16 mouse cellular contexts compared by ENCODE assay signal in the genomic region with DNA sequence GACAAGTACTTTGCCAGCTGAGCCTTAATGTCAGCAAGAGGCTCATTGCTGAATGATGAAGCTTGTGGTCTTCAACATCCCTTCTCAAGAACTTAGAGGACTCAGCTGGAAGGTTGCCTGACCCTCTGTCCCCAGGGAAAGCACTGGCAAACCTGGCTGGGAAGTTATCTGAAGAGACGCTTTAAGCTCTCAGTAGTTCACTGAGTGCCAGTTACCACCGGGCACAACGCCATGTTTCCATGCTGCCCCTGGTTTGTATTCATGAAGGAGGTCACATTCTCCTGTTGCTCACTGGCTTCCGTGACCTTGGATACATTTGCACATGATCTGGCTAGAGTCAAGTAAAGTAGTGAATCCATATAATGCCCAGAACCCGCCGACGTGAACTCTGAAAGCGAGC. TPM values are rescaled to one million over a fixed set of nuclear protein-coding genes. Genes with fewer than 3 reads are reported as not detected.
A peak's percentile ranks its signal among the peaks of the same experiment; 100 is the strongest.
DNase-seq lines count a peak whose midpoint lies in the region; TF ChIP-seq lines count a peak whose summit lies in the region.
"Had no signal": no experiment of that assay in that cellular context is flagged by ENCODE, and none has a peak within 500 bp of the region (broad histone marks: within the 10 kb centered on the region; RNA-seq: fewer than 3 reads in every experiment).

No protein-coding gene starts in this region.

- H3K36me3 ChIP-seq in heart, adult 2 months (ENCODE audit: control insufficient read depth, insufficient read depth, low read length): no peaks in the 10 kb centered on the region
- no peaks in the 10 kb centered on the region for H3K36me3 ChIP-seq in heart, embryonic 10.5 days
- H3K36me3 ChIP-seq: intestine, embryonic 15.5 days; limb, embryonic 13.5 days; midbrain, embryonic 10.5 days had no signal

- no peak overlapping the region for H3K9ac ChIP-seq in heart, adult 2 months (ENCODE audit: low read depth, low read length)
- H3K9ac ChIP-seq: intestine, embryonic 15.5 days; limb, embryonic 13.5 days had no signal

- TF ChIP-seq CTCF in heart, adult 2 months (IDR thresholded peaks at IDR 0.05): no peak

- intact Hi-C loops in heart, adult 2 months (cut with DNase I): loop anchor here (2.0 to 5.0 kb wide), 2 partner anchors 17 to 46 kb away; no protein-coding TSS in a partner anchor
- intact Hi-C loops in heart, postnatal 10 days (cut with DNase I): loop anchor here (5.0 kb wide), 2 partner anchors 46 to 516 kb away; no protein-coding TSS in a partner anchor

- H3K79me2 ChIP-seq in heart, adult 2 months (replicated peaks; ENCODE audit: control insufficient read depth, insufficient read depth, low read length): no peaks in the 10 kb centered on the region

- H3K9me3 ChIP-seq in heart, embryonic 10.5 days: no peaks in the 10 kb centered on the region
- H3K9me3 ChIP-seq: intestine, embryonic 15.5 days; limb, embryonic 13.5 days; midbrain, embryonic 10.5 days had no signal

- peak overlapping the region; percentile 21 for H3K27ac ChIP-seq in heart, adult 2 months
- no peak overlapping the region for H3K27ac ChIP-seq in heart, embryonic 10.5 days
- H3K27ac ChIP-seq: intestine, embryonic 15.5 days; limb, embryonic 13.5 days; midbrain, embryonic 10.5 days had no signal

- TF ChIP-seq POLR2A in heart, adult 2 months (IDR thresholded peaks at IDR 0.05; ENCODE audit: insufficient read depth, low read depth, low read length): no peak

- 54% methylated on average over 8 of the region's 8 CpGs for WGBS in heart, adult 2 months
- 87% methylated on average over 8 of the region's 8 CpGs for WGBS in heart, embryonic 10.5 days

- peak; percentile 73 to 87 for DNase-seq in heart, adult 2 months
- DNase-seq in heart, embryonic 10.5 days (ENCODE audit: low spot score): no peak
- DNase-seq in 3T3-L1 (ENCODE audit: low read depth, low spot score): peak; percentile 58
- peak; percentile 44 to 60 for DNase-seq in gastrocnemius, adult 8-10 months (ENCODE audit: low spot score in 2 of 2)
- peak; percentile 89 to 92 for DNase-seq in heart, postnatal 10 days
- no peak for DNase-seq in lung, postnatal 36 days
- no peak for DNase-seq in thymus, postnatal 4 days
- no peak for DNase-seq in spleen, postnatal 10 days (ENCODE audit: low spot score in 2 of 2)
- DNase-seq: cerebellum, adult 18-20 months; embryo, embryonic 11 days; right cerebral cortex, adult 18-20 months; thymus, postnatal 36 days had no signal

- peaks cover 6% of the 10 kb centered on the region for H3K4me1 ChIP-seq in heart, adult 2 months (ENCODE audit: control insufficient read depth, insufficient read depth, low read length)
- H3K4me1 ChIP-seq in heart, embryonic 10.5 days: no peaks in the 10 kb centered on the region
- H3K4me1 ChIP-seq: intestine, embryonic 15.5 days had no signal

- peak overlapping the region; percentile 22; the same call in 1 of the 2 replicates for H3K4me3 ChIP-seq in heart, adult 2 months
- H3K4me3 ChIP-seq in heart, embryonic 10.5 days: no peak overlapping the region
- H3K4me3 ChIP-seq: intestine, embryonic 15.5 days; limb, embryonic 13.5 days; midbrain, embryonic 10.5 days had no signal

- TF ChIP-seq EP300 in heart, adult 2 months (IDR thresholded peaks at IDR 0.05; ENCODE audit: insufficient read depth, low read depth, low read length): peak; percentile 59; the same call in 1 of the 2 replicates

- no peaks in the 10 kb centered on the region for H3K27me3 ChIP-seq in heart, adult 2 months (ENCODE audit: control insufficient read depth, insufficient read depth, low read length)
- no peaks in the 10 kb centered on the region for H3K27me3 ChIP-seq in heart, embryonic 10.5 days (ENCODE audit: insufficient read depth, poor library complexity, severe bottlenecking)
- H3K27me3 ChIP-seq: intestine, embryonic 15.5 days; limb, embryonic 13.5 days; Patski had no signal

RNA-seq across cellular contexts. Expression of gene Sox4, which starts 20.1 kb away (rescaled TPM):
- 10 to 100 TPM; 13.6 to 17.5 TPM for total RNA-seq in heart, adult 2 months (2021)
- 8.3 and 11.9 TPM in 2 replicates for polyA plus RNA-seq in heart, adult 2 months (2012; rRNA removed)
- 30.8 and 51.9 TPM in 2 replicates for polyA plus RNA-seq in heart, embryonic 10.5 days (2016; fragmentation: Nextera tagmentation; extraction: Ambion mirVana)
- 1 to 10 TPM; 1.1 to 2.5 (median 1.6) TPM for total RNA-seq in gastrocnemius, adult 8-10 months (2022)
- total RNA-seq in heart, postnatal 10 days (2021): 100 to 1,000 TPM in 1 of 2 experiments, 10 to 100 TPM in 1; 58.8 to 129 TPM

Comparison
In these comparisons a context has a peak if more than half of its experiments do, and no peak if none do; other contexts are left out.
1. DNase-seq: peak in heart, adult 2 months (2 of 2), 3T3-L1 (single experiment), gastrocnemius, adult 8-10 months (2 of 2) and heart, postnatal 10 days (2 of 2); none in heart, embryonic 10.5 days (single experiment), lung, postnatal 36 days (single experiment), thymus, postnatal 4 days (single experiment) and spleen, postnatal 10 days (0 of 2).
2. RNA of gene Sox4, which starts 20.1 kb away (total RNA-seq): 58.8 to 129 TPM in heart, postnatal 10 days and 13.6 to 17.5 TPM in heart, adult 2 months; 1.1 to 2.5 TPM in gastrocnemius, adult 8-10 months; every median in the first group is over 4 times any median in the second.